Mouse (Mus musculus): ENCODE measurements around the gene Sh3pxd2b.

DNA sequence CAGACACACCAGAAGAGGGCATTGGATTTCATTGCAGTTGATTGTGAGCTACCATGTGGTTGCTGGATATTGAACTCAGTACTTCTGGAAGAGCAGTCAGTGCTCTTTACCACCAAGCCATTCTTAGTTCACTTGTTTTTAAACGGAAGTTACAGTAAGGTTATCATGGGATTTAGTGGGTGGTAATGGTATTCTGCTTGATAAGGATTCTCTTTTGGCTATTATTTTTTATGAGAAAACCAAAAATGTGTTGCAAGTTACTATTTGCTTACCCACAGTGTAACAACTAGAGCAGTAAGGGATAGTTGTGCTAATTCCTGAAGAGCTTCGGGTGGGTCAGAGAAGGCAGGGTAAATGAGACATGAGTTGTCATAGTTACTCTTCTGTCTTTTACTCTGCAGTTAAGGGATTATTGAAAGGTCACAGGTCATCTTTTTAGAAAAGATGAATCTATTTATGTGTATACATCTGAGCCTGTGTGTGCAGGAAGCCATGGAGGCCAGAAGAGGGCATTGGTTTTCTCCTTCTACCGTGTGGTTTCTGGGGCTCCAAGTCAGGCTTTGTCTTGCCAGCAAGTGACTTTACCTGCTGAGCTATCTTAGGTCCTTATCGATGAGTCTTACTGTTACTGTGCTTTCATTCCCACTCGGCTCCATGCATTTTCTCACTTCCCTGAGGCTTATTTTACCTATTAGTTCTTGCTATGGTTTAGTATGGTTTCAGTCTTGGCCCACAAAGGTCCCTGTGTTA lies 128.0 kb downstream of the Sh3pxd2b start:
- TF ChIP-seq CTCF (IDR thresholded peaks at IDR 0.05; ENCODE audit: insufficient read depth, low read length) (no peak), POLR2A (IDR thresholded peaks at IDR 0.05; ENCODE audit: borderline replicate concordance, extremely low read depth, low read depth, low read length) (no peak)
